Mouse (Mus musculus) adrenal gland (tissue): Measurements from ENCODE around the gene Vipr1.

Source experiments
- intact Hi-C: fragments of 180-260 bp; cut with DNase I; formaldehyde crosslinking; loops from one replicate; pipeline ENCODE4 v1.15.1; 2025

The Vipr1 gene

DNA sequence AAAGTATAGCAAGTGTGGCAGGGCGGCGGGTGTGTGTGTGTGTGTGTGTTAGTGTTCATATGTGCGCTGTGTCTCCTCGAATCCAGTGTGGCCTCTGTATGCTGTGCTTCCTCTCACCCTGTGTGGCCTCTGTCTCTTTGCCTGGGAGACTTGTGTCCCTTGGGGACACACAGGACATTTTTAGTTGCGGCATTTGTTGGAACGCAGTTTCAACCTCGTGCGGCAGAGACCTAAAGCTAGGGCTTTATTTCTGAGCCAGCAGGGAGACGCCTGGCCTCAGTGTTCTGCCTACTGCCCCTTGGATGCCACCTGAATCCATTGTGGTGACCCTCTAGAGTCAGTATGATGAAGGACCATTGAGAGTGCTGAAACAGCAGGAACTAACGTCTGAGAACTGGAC lies 9.6 kb upstream of the Vipr1 start:
- intact Hi-C loops: no loop called here

DNA sequence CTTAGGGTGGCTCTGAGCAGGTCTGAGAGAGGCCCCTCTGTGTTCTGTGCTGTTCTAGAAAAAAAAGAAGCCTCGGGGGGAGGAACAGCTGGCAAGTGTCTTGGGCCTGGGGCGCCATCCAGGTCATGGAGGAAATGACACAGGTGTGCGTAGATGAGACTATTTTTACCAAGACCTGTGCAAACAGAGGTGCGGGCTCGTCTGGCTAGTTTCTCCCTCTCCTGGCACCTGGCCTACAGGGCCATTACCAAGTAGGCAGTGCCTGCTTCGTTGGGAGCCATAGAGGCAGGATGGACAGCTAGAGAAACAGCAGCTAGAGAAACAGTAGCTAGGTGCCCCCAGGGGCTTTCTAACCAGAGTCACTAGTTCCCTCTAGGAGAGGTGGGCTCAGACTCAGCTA lies 9.2 kb upstream of the Vipr1 start:
- intact Hi-C loops: no loop called here

DNA sequence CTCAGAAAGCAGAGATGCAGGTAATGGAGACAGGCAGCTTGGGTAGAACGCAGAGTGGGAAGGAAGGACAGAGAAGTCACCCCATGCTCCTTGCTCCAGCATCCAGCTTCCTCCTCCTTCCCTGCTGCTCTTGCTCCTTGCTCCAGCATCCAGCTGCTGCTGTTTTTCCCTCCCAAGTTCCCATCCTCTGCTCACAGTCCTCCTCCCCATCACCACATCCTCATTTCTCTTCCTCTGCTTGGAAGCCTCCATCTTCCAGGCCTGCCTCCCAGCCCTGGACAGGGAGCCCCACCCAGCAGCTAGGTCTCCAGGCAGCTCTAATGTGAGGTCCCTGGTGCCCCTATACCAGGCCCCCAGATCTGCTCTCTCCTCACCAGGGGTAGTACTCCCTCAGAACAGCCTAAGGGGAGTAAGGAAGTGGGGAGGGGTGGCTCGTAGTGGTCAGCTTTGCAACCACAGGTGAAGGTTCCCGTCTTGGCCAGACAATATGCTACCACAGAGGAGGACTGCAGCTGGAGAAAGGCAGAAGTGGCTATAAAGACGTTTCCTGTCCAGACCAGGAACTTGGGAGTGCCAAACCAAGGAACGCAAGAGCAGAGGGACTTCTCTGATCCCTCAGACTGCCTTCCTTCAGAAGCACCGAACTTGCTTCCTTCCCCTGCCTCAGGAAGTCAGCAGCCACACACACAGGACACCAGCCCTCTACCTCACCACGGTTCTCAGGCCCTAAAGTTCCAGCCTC lies 6.5 kb upstream of the Vipr1 start:
- intact Hi-C loops: no loop called here

DNA sequence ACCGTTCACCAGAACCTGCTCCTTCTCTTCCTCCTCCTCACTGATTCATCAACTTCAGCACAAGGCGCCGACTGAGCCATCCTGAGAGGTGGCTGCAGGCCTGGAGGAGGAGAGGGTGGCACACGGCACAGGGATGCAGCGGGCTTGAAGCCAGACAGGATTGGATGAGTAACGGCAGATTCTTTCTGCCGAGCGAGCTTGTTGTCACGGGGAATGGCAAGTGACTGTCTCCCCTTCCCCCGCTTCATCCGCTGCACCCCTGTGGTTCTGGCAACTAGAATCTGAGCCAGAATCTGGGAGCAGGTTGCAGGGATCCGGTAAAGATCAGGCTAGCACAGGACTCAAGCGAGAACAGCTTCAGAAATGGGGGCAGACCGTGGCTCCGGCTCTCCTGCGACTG lies 2.7 kb upstream of the Vipr1 start:
- intact Hi-C loops: no loop called here

DNA sequence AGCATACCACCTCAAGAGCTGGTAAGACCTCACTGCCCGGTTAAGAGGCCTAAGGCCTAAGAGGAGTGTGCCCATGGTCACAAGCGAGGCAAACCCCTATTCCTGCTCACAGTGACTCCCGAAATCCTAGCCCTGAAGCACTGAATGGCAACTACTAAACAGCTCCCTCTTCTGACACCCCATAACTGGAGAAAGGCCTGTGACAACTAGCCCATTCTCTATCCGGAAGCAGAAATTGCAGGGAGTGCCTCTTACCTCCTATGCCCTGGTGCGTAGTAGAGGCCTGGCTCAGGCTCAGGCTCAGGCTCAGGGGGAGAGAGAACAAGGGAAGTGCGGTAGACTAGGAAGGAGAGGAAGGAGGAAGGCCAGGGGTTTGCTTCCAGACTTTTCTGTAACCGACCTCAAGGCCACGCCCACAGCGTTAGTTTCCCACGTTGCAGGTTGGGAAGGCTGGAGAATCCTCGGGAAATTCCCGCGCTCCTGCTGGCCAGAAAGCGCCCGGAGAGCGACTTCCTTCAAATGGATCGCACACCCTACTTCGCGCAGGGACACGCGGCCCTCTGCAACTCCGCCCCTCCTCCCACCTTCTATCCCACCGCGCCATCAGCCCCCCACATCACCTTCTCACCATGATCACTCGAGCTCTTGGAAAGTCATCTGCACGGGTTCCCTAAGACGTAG lies 1.1 kb upstream of the Vipr1 start:
- intact Hi-C loops: no loop called here

DNA sequence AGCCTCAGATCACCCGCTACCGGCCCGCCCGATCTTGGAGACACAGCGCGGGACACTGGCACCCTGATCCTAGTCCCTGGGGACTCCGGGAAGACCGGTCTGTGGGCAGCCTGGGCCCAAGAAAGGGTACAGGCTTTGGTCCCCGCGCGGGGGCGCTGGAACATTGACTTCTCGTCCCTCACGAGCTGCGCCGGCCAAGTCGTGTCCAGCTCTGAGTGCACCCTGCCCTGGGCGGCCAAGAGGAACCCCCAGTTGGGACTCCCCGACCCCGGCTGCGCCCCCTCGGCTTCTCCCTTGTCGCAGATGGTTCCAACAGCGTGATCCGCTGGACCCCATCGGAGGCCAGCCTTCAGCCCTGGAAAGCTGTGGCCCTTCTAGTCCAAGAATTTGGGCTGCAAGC lies 515 bp upstream of the Vipr1 start, which contains the start of gene Lyzl4:
Gene Lyzl4, minus strand, starts transcription at position 96 of the 400 bp plus-strand sequence.
- intact Hi-C loops: no loop called here

DNA sequence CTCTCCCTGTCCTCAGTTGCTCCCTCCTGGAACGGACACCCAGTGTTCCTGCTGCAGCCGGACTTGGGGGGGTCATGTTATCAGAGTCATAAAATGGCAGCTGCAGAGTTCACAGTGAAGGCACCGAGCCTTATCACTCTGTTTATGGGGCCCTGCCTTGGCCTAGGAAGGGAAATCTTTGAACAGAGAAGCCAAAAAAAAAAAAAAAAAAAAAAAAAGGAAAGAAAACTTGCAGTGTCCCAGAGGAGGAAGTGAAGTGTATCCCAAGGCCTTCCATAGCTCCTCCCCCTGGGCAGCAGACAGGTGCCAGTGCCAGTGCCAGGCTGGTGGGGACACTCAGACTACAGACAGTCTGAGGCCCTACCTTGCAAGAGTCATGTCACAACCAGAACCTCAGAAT lies 2.3 kb downstream of the Vipr1 start:
- intact Hi-C loops: no loop called here

DNA sequence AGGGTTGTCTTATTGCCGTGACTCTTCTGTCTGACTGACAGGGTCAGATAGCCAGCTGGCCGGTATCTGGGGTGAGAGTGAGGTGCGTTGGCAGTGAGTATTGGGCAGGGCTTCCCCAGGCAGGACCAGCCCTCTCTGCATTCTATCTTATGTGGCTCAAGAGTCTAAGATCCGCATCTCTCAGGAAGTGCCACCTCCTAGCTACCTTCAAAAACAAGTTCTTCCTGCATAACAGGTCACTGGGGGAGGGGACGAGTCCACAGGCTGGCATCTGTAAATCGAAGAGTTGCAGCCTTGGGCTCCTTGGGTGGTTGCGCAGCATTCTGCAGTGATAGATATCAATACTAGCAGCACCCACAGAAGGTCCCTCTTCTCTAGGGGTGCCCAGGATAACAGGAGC lies 4.5 kb downstream of the Vipr1 start:
- intact Hi-C loops: no loop called here

DNA sequence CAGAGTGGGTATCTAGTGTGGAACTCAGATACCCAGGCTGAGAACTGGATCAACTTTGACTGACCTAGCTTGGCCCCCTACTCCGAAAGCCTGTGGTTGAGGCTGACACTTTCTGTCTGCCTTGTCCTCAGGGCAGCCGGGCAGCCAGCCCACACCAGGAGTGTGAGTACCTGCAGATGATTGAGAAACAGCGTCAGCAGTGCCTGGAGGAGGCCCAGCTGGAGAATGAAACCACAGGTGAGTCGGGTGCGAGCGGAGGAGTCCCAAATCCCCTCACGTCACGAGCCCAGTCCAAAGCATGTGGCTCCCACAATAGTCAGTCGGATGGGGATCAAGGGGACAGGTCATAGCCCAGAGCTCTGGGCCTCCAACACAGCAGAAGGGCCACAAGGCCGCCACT lies 11.2 kb downstream of the Vipr1 start:
- intact Hi-C loops: no loop called here

DNA sequence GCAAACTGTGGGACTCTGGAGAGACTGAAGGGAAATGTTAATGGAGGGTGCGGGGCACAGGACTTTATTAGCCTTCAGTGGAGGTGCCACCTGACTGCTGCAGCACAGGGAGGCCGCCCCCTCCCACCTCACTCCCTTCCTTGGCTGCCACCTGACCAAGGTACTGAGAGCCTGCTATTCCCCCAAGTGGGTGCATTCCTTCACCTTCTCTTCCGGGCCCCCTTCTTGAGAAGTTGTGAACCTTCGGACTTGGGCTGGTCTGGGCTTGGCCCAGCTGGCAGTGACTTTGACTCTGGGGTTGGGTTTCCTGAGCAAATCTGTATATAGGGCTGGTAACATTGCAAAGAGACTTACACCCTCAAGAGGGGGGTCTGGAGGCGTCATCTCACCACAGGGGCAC lies 13.8 kb downstream of the Vipr1 start:
- intact Hi-C loops: no loop called here

DNA sequence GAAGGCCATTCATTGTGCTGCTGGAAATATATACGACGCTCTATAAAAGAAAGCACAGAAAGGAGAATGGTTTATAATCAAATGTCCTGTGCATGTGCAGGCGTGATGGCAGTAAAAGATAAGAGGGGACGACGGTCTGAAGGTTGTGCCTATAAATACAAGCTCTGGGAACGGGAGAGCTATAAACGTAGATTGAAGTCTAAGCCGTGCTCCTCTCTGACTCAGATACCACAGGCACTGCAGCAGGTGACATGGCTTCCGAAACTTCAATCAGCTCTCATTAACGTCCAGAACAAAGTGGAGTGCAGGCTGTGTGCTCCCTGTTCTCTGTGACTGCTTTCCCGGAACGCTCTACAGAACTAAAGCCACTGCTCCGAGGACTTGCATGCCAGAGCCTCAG lies 14.6 kb downstream of the Vipr1 start:
- intact Hi-C loops: no loop called here

DNA sequence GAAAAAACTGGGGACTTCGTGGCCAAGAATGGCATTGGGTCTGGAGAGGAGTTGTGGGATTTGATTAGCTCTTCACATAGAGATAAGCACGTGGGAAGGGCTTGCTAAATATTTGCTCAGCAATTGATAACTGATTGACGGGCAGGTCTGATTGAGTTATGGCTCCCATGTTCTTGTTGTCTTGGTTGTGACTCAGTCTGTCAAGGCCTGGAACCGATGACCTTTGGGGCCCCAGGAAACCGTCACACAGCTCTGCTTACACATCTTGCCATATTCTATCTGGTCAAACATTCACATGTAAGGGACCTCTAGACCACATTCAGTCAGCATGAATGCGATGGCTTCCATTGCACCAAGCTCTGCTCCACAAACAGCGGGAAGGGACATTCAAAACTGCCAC lies 15.7 kb downstream of the Vipr1 start:
- intact Hi-C loops: no loop called here

DNA sequence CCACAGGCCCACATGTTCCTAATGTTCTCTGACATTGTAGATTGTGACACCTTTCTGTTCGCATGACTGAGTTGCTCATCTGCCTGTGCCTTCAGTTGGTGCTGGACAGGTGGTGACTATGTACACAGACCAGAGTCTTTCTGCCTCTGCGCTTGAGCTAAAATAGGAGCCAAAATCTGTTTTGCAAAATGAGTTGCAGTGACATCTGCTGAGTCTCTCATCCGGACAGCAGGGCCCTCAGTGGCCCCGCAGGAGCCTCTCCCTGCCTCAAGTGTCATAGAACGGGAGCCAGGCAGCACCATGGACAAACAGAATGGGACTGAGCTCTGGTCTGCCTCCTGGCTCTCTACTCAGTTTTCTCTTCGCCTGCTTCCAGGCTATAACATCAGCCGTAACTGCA lies 17.3 kb downstream of the Vipr1 start:
- intact Hi-C loops: no loop called here

DNA sequence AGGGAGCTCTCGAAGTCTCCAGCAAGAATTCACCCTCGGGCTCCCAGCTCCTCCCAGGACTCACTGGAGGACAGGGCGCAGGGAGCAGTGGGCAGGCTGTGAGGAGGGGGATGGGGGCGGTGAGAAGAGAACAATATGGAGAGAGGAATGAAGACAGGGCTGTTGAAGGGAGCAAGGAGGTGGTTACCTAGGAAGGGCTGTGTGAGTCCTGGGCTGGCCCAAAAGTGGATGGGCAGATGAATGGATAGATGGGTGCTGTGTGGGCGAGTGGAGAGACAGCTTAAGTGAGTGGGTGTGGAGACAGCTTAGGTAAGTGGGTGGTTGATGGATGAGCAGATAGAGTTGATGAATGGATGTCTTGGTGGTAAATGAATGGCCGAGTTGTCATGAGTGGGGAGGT lies 21.0 kb downstream of the Vipr1 start:
- intact Hi-C loops: no loop called here

DNA sequence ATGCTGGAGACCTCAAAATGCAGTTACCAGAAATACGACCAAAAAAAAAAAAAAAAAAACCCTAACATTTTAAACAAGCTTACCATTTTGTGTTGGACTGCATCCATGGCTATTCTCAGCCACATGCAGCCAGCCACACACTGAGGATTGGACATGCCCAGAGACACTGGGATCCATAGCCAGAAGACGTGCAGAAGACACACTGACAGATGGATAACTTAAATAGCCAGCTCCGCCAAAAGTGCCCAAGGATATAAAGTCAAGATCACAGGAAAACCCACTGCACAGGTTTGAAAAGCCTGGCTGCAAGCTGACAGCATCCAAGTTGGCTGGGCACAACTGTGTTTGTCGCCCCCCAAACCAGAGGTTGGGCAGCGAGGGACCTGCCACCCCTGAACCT lies 21.6 kb downstream of the Vipr1 start:
- intact Hi-C loops: no loop called here

DNA sequence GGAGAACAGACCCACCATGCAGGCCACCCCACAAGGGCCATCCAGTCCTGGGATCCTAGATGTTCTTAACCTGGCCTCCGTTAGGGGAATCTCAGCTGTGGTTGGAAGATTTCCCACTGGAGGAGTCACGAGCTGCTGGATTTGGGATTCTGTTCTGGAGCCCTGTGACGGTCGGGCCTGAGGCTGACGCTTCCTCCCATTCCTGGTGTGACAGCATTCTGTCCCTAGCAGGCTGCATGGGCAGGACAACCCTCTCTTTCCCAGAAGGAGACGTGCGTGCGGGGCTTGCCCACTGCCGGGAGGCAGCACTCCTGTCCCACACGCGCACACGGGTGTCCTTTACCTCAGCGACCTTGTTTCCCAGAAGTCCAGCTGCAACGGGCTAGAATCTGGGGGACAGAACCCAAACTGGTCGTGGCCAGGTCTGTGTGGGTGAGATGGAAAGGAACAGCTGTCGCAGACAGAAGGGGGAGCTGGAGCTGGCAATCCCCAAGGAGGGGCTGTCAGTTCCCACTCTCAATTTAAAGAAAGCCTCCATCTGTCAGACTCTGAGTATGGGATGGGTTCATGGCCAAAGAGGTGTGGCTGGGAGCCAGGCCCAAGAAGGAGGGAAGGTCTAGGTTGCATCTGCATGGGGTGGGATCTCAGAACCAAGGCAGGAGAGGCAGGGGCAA lies 24.6 kb downstream of the Vipr1 start:
- intact Hi-C loops: no loop called here

DNA sequence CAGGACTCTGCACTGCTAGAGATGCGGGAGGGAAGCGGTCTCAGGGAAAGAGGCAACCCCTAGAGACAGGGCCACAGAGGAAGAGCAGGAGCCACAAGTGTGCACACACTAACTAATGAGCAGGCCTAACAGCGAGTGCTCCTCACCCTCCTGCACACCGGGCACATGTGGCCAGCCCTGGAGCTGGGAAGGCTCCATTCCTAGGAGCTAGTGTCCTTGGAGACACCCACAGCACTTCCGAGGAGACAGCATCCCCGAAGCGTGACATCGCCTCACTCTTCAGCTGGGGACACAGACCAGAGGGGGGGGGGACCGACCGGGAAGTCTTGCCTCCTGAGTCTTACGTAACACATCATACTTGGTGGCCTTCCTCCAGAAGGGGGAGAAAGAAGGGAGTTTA lies 25.3 kb downstream of the Vipr1 start:
- intact Hi-C loops: no loop called here

DNA sequence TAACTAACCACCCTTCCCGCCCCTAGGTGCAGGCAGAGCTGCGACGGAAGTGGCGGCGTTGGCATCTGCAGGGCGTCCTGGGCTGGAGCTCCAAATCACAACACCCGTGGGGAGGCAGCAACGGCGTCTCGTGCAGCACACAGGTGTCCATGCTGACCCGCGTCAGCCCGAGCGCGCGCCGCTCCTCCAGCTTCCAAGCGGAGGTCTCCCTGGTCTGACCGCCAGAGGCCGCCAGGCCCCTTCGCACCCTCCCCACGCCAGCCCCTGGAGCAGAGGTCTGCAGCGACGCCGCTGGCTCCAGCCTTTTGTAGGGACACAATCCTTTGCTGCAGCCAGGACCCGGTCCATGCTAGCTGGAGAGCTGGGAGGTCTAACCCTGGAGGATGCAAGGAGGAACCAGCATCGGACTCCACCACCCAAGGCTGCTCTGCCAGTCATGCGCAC lies 26.9 kb downstream of the Vipr1 start:
- intact Hi-C loops: no loop called here

DNA sequence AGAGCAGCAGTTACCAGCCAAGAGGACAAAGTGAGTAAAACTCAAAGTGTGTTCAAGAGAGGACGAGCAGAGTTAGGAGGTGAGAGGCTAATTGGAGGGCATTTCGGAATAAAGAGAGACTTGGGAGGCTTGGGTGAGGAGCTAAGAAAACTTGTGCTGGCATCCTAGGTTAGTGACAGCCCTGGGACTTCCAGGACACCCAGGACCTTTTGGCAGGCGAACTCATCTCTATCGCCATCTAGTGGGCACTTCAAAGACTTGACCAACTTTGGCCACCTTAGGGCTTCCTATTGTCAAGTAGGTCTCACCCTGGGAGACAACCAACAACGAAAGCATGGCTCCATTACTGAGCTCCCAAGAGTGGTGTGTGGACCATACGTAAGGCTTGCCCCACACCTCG lies 28.8 kb downstream of the Vipr1 start:
- intact Hi-C loops: loop anchor here (5.0 kb wide), 1 partner anchor 194 kb away; no protein-coding TSS in a partner anchor

DNA sequence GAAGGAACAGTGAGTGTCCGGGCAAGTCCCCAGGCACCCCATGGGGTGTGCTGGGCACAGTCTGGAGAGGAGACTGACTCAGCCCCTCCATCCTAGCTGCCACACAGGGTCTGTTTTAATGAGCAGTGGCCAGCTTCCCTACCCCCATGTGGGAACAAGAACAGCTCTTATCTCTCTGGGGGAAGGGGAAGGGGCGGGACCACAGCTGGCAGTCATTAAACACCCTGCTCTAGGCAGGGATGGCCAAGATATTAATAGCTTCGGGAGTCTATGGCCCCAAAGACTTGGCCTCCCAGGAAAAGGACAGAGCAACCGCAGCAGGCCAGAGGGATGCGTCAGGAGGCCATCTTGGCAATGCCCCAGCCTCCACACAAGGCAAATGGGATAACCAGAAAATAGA lies 29.8 kb downstream of the Vipr1 start:
- intact Hi-C loops: loop anchor here (5.0 kb wide), 1 partner anchor 195 kb away; no protein-coding TSS in a partner anchor

DNA sequence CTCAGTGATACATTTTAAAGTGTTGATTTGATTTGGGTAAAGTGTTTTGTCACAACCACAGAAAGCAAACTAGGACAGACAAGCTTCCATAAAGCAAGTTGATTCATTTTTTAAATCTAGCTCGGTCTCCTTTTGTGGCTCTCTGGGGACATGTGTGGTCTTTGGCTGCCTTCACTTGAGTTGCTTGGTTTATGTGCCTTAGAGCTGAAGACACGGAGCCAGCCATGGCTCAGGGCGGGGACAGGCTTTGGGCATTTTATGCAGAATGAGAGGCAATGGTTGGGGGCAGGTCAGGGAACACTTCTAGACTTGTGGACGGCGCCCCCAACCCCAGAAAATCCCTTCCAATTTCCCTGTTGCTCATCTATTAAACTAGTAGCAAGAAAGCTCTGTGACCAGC lies 31.2 kb downstream of the Vipr1 start:
- intact Hi-C loops: loop anchor here (5.0 kb wide), 1 partner anchor 196 kb away; no protein-coding TSS in a partner anchor

DNA sequence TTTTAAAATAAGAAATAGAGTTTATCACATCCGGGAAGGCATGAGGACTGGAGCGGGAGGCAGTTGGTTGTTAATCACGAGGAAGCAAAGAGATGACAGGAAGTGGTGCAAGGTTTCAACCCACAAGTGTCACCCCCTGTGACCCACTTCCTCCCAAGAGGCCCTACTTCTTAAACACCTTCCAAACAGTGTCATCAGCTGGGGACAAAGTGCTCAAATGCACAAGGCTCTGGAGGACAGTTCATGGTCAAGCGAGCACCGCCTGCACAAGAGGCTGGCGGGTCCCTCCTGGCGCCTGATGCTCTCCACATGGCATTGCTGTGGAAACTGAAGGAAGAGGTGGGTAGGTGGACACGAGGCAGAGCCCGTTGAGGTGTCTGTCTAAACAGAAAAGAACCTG lies 32.5 kb downstream of the Vipr1 start:
- intact Hi-C loops: no loop called here
